Mouse (Mus musculus) forebrain, embryonic 16.5 days (tissue): ENCODE measurements around the gene Nme6. TPM values are rescaled to one million over a fixed set of nuclear protein-coding genes. Genes with fewer than 3 reads are reported as not detected.

Source experiments
- ATAC-seq: fragments of 200-750 bp; cut with Nextera tagmentation; 2 replicates; pipeline ENCODE4 v1.8.0; 2017; ENCODE audit warnings: mild to moderate bottlenecking, moderate library complexity
- H3K27ac ChIP-seq: fragments of 300-500 bp; sonication (generic); 2 replicates; pipeline ENCODE4 v1.5.1; 2014; ENCODE audit warnings: low read length, control low read depth
- H3K27me3 ChIP-seq: fragments of 300-500 bp; sonication (generic); replicated peaks from 2 replicates; pipeline ENCODE4 v1.6.1; 2014; ENCODE audit warnings: low read length; ENCODE audit not compliant: control insufficient read depth, insufficient read depth
- H3K36me3 ChIP-seq: fragments of 300-500 bp; sonication (generic); 2 replicates; pipeline ENCODE4 v1.6.1; 2014; ENCODE audit not compliant: control insufficient read depth, insufficient read depth
- H3K4me1 ChIP-seq: fragments of 300-500 bp; sonication (generic); replicated peaks from 2 replicates; pipeline ENCODE4 v1.6.1; 2014; ENCODE audit warnings: low read length; ENCODE audit not compliant: control insufficient read depth, insufficient read depth
- H3K4me2 ChIP-seq: fragments of 300-500 bp; sonication (generic); 2 replicates; pipeline ENCODE4 v1.6.1; 2014; ENCODE audit warnings: mild to moderate bottlenecking, low read length, control low read depth
- H3K4me3 ChIP-seq: fragments of 300-500 bp; sonication (generic); replicated peaks from 2 replicates; pipeline ENCODE4 v1.5.1; 2014; ENCODE audit warnings: mild to moderate bottlenecking, low read length, control low read depth
- H3K9ac ChIP-seq: fragments of 300-500 bp; sonication (generic); replicated peaks from 2 replicates; pipeline ENCODE4 v1.6.1; 2014; ENCODE audit warnings: low read depth, low read length, control low read depth
- H3K9me3 ChIP-seq: fragments of 300-500 bp; sonication (generic); 2 replicates; pipeline ENCODE4 v1.6.1; 2016; ENCODE audit warnings: low read length; ENCODE audit not compliant: control insufficient read depth
- WGBS: fragments of 180-500 bp; shearing (Covaris S2); extraction: QIAGEN DNeasy Blood & Tissue Kit; methylation state at CpG from one replicate; pipeline ENCODE4 v1.1.7; 2014; 5-methylcytosine and 5-hydroxymethylcytosine counted together
- polyA plus RNA-seq: library from polyadenylated mRNA; unstranded; fragments of >200 nt; fragmentation: Nextera tagmentation; extraction: Ambion mirVana; gene quantifications from 2 replicates; pipeline ENCODE4 v1.2.1, GENCODE M21; 2015

Gene Nme6
- polyA plus RNA-seq, 1 experiment from 2014 or later = 68.4 TPM

DNA sequence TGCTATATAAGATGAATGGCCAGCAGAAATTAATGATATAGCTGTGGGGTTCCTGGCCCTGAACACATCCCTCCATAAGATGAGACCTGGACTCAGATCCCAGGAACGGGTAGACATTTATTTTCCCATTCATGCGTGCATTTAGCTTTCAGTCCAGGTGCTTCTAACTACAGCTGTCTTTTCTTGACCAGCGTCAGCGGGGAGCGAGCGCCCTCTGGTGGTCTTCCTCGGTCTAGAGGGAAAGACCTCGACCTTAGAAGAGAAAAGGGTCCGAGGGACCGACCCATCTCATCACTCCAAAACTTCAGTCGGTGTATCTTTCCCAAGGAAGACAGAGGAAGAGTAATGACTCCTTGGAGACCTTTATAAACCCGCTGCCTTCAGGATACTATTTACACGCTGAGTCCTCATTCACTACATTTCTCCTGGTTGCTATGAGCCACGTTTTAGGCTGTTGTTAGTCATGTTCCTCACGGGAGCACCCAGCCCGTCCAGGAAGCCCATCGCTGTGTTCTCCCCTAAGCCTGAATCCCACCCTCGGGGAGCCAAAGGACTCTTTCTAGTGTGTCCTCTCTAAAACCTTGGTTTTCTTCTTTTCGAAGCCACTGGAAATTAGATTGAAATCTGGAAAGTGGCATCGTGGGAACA lies 30.0 kb downstream of the Nme6 start:
- no peak overlapping the region for H3K27ac ChIP-seq
- H3K27me3 ChIP-seq = no peaks in the 10 kb centered on the region
- 18% methylated on average over 20 of the region's 20 CpGs for WGBS
- H3K4me2 ChIP-seq = peak overlapping the region; percentile 11; the same call in 1 of the 2 replicates
- ATAC-seq = no peak; the same call in 1 of the 2 replicates
- no peaks in the 10 kb centered on the region for H3K4me1 ChIP-seq
- H3K36me3 ChIP-seq = no peaks in the 10 kb centered on the region
- H3K4me3 ChIP-seq = no peak overlapping the region
- no peaks in the 10 kb centered on the region for H3K9me3 ChIP-seq
- no peak overlapping the region for H3K9ac ChIP-seq

DNA sequence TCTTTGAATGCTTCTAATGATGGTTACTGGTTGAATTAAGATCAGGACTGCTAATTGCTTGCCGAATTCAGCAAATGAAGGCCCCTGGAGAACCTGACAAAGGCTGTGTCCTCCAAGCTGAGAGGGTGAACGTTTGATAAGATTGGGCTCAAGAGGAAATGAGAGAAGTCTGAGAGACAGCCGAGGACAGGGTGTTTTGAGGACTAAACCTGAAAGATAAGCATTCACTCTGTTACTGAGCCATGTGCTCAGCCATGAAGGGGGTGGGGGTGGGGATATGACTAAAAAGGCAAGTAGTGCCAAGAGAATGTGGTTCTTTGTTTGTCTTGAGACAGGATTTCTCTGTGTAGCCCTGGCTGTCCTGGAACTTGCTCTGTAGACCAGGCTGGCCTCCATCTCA lies 30.5 kb downstream of the Nme6 start:
- 39% methylated on average over 3 of the region's 3 CpGs for WGBS
- H3K4me2 ChIP-seq = no peak overlapping the region
- no peak overlapping the region for H3K9ac ChIP-seq
- H3K36me3 ChIP-seq = no peaks in the 10 kb centered on the region
- no peak for ATAC-seq
- H3K27me3 ChIP-seq = no peaks in the 10 kb centered on the region
- H3K27ac ChIP-seq = no peak overlapping the region
- H3K4me1 ChIP-seq = no peaks in the 10 kb centered on the region
- no peak overlapping the region for H3K4me3 ChIP-seq
- H3K9me3 ChIP-seq = no peaks in the 10 kb centered on the region

DNA sequence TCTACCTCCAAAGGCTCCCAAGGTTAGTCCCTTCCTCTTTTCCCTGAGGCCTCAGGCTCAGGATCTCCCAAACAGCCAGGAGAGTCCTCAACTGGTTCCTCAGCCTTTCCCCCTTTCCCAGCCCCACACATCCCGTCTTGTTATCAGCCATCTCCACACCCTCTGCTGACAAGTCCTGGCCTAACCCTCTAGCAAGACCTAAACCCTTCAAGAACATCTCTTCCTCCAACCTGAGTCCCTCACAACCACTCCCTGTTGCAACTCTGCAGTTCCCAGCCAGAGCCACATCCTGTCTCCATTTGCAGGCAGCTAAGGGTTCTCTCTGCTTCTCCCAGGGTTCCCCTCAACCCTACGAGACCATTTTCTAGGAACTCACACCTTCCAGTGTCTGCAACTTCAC lies 33.7 kb downstream of the Nme6 start:
- Histone ChIP-seq H3K27ac (no peak overlapping the region), H3K4me3 (no peak overlapping the region), H3K36me3 (no peaks in the 10 kb centered on the region), H3K9ac (no peak overlapping the region), H3K4me1 (no peaks in the 10 kb centered on the region), H3K4me2 (no peak overlapping the region), H3K27me3 (no peaks in the 10 kb centered on the region), H3K9me3 (no peaks in the 10 kb centered on the region)
- WGBS = 81% methylated on average over 2 of the region's 2 CpGs
- no peak for ATAC-seq

DNA sequence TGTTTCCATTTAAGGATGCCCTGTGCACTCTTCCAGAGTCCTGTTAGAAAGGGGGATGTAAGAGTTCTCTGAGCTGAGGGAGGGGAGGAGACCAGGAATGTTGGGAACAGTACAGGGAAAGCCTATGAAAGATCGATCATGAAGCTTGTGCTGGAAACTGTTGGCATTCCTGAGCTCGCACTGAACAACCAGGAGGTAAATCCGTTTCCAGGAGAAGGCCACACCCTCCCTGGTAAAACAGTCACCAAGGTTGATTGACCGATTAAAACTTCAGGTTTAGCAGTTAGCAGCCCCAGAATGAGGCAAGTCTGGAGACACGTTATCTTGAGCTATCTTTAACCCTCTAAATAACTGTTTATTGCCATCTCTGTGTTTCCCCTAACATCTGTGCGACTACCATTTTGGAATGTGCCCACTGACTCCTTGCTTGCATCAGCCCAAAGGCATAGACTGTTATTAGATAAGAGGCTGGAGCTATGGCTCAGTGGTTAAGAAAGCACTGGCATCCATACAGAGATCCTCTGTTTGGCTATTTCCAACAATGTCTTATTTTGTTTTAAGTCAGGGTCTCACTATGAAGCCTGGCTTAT lies 38.5 kb downstream of the Nme6 start:
- Histone ChIP-seq H3K4me2 (no peak overlapping the region), H3K9ac (no peak overlapping the region), H3K27ac (no peak overlapping the region), H3K9me3 (no peaks in the 10 kb centered on the region), H3K27me3 (no peaks in the 10 kb centered on the region), H3K4me1 (no peaks in the 10 kb centered on the region), H3K4me3 (no peak overlapping the region), H3K36me3 (no peaks in the 10 kb centered on the region)
- no peak for ATAC-seq
- 41% methylated on average over 6 of the region's 6 CpGs for WGBS

DNA sequence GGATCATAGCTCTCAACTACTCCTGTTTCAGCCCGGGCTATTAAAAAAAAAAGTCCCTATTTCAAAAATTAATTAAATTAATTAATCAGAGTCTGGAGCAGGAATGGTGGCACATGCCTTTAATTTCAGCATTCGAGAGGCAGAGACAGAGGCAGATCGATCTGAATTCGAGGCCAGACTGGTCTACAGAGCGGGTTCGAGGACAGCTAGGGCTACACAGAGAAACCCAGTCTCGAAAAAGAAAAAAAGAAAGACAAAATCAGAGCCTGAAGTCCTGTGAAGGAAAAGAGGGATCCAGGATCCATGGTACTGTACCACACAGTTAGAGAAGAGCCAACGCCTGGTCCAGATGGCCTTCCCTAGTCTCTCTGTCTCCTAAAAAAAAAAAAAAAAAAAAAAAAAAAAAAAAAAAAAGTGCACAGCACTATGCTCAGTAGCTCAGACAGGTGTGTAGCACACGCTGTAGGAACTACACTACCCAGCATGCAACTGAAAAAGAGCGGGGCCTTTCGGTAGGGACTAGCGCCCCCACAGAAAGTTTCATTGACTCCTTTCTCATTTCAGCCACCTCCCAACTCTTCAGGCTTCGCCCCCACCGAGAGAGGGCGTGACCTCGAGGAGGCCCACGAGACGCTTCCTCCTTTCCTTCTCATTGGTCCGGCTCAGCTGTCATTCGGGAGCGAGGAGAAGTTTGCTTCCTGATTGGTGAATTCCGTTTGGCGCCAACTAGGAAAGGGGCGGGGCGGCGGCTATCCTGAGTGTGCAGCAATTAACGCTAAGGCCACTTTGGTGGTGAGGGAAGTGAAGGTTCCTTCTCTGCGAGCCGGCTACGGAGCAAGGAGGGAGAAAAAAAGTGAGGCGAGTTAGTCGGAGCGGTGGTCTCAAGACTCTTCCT lies 42.5 kb downstream of the Nme6 start, which contains the start of gene Cdc25a:
TSS of gene Cdc25a (plus strand) at position 783 of the 895 bp plus-strand sequence.
- Histone ChIP-seq H3K27ac (peak within 1 kb of the TSS; percentile 83), H3K4me2 (peak within 1 kb of the TSS; percentile 66), H3K4me1 (peaks cover 14% of the 10 kb centered on the region), H3K9me3 (no peaks in the 10 kb centered on the region), H3K27me3 (no peaks in the 10 kb centered on the region), H3K4me3 (peak within 1 kb of the TSS; percentile 86), H3K36me3 (peaks cover 10% of the 10 kb centered on the region; the same call in 1 of the 2 replicates), H3K9ac (peak within 1 kb of the TSS; percentile 94)
- WGBS = 6% methylated on average over 33 of the region's 33 CpGs
- peak; percentile 93 for ATAC-seq

DNA sequence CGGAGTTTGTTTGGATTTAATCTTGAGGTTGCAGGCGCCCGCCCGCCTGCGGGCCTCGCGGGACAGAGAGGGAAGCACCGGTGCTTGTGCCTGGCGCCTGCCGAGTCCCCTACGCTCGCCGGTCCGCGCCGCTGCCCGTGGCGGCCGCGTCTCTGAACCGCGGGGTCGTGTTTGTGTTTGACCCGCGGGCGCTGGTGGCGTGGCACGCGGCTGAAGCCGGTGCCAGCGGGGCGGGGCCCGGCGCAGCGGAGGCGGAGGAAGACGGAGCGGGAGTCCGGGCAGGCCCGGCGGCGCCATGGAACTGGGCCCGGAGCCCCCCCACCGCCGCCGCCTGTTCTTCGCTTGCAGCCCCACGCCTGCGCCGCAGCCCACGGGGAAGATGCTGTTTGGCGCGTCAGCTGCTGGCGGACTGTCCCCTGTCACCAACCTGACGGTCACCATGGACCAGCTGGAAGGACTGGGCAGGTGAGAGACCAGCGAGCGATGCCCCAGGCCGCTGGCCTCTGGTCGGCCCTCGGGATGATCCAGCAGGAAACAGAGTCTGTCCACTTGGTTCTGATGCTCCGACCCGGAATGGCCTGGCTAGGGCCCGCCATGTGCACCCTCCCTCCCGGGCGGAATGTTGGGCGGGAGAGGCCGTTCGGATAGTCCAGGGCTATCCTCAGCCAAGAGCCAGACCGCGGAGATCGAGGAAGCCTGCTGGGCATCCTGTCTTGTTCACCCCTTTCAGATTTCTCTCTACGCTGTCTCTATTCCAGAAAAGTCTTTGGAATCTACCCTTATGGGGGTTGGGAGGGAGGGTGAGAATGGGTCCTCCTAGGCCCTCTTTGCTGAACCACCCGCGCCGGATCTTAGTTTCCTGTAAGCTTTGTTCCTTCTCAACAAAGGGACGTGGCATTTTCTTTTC lies 43.4 kb downstream of the Nme6 start:
- peaks cover 14% of the 10 kb centered on the region for H3K4me1 ChIP-seq
- peaks cover 16% of the 10 kb centered on the region for H3K36me3 ChIP-seq
- no peaks in the 10 kb centered on the region for H3K27me3 ChIP-seq
- H3K4me2 ChIP-seq = peak overlapping the region; percentile 66
- H3K9me3 ChIP-seq = no peaks in the 10 kb centered on the region
- ATAC-seq = peak; percentile 63
- peak overlapping the region; percentile 86 for H3K4me3 ChIP-seq
- H3K27ac ChIP-seq = peak overlapping the region; percentile 83
- under 1% methylated on average over 66 of the region's 76 CpGs for WGBS
- H3K9ac ChIP-seq = peak overlapping the region; percentile 94

DNA sequence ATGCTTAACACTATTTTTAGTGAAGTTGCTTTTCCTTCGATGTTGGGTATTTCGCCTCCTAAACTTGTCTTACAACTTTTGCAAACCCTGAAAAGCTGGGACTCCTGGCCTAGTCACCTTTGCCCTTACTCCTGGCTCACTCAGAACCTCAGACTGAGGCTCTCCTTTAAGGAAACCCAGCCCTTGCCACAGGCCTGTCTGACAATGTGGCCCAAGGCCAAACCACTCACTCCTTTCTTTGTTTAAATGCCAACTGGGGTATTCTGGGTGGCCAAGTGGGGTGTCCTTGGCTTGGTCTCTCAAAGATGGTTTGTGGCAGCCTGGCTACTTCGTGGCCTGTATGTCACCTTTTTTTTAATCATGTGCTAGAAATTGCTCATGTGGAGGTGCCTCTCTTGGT lies 44.2 kb downstream of the Nme6 start:
- Histone ChIP-seq H3K4me1 (peaks cover 14% of the 10 kb centered on the region), H3K4me3 (peak overlapping the region; percentile 86), H3K27me3 (no peaks in the 10 kb centered on the region), H3K27ac (no peak overlapping the region), H3K36me3 (peaks cover 16% of the 10 kb centered on the region), H3K4me2 (peak overlapping the region; percentile 66), H3K9ac (peak overlapping the region; percentile 94), H3K9me3 (no peaks in the 10 kb centered on the region)
- WGBS = 3% methylated on average over 3 of the region's 3 CpGs
- ATAC-seq = no peak

DNA sequence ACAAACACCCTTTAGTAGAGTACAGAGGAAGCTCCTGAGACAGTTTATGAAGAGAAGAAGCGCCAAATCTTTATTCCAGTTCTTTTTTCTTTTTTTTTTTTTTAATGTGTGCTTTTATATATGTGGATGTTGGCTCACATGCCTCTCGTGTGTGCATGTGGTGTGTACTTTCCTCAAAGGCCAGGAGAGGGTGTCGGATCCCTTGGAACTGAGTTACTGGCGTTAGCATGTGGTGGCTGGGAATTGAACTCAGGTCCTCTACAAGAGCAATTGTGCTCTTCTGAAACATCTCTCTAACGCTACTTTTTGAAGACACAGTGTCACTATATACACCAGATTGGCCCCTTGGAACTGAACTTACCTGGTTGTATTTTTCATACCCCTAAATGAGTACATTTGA lies 45.1 kb downstream of the Nme6 start:
- Histone ChIP-seq H3K9me3 (no peaks in the 10 kb centered on the region), H3K4me2 (peak overlapping the region; percentile 66), H3K4me3 (peak overlapping the region; percentile 86; the same call in 1 of the 2 replicates), H3K4me1 (peaks cover 14% of the 10 kb centered on the region), H3K27me3 (no peaks in the 10 kb centered on the region), H3K36me3 (peaks cover 23% of the 10 kb centered on the region), H3K27ac (no peak overlapping the region), H3K9ac (0 out of 2 replicates have a peak overlapping the region, but pooled peaks have one; percentile 23)
- WGBS = 70% methylated on average over 5 of the region's 5 CpGs
- ATAC-seq = no peak
